Mouse (Mus musculus) kidney, postnatal 0 days (tissue): ENCODE data around the gene Atp2a3. TPM values are rescaled to one million over a fixed set of nuclear protein-coding genes. Genes with fewer than 3 reads are reported as not detected.
A peak's percentile ranks its signal among the peaks of the same experiment; 100 is the strongest.

Source experiments
- ATAC-seq: fragments of 200-750 bp; cut with Nextera tagmentation; replicated peaks from 2 replicates; pipeline ENCODE4 v1.8.0; 2017; ENCODE audit warnings: low read depth, moderate number of reproducible peaks, moderate TSS enrichment, moderate library complexity; ENCODE audit not compliant: low FRiP score
- DNase-seq: peaks from one replicate; pipeline ENCODE4 v3.0.0-alpha.2; 2016; ENCODE audit warnings: low spot score
- H3K27ac ChIP-seq: fragments of 300-500 bp; sonication (generic); 2 replicates; pipeline ENCODE4 v1.5.1; 2014; ENCODE audit warnings: mild to moderate bottlenecking
- H3K27me3 ChIP-seq: fragments of 300-500 bp; sonication (generic); 2 replicates; pipeline ENCODE4 v1.6.1; 2014; ENCODE audit warnings: low read length, mixed read lengths; ENCODE audit not compliant: insufficient read depth
- H3K36me3 ChIP-seq: fragments of 300-500 bp; sonication (generic); 2 replicates; pipeline ENCODE4 v1.6.1; 2014; ENCODE audit warnings: low read length, mixed read lengths; ENCODE audit not compliant: insufficient read depth
- H3K4me1 ChIP-seq: fragments of 300-500 bp; sonication (generic); replicated peaks from 2 replicates; pipeline ENCODE4 v1.6.1; 2014; ENCODE audit warnings: antibody characterized with exemption, low read length, mixed read lengths; ENCODE audit not compliant: insufficient read depth
- H3K4me2 ChIP-seq: fragments of 300-500 bp; sonication (generic); 2 replicates; pipeline ENCODE4 v1.6.1; 2014; ENCODE audit warnings: mild to moderate bottlenecking, low read length, moderate library complexity, mixed read lengths
- H3K4me3 ChIP-seq: fragments of 300-500 bp; sonication (generic); replicated peaks from 2 replicates; pipeline ENCODE4 v1.5.1; 2014; ENCODE audit warnings: low read depth, low read length
- H3K9ac ChIP-seq: fragments of 300-500 bp; sonication (generic); 2 replicates; pipeline ENCODE4 v1.6.1; 2014; ENCODE audit warnings: low read depth, low read length
- H3K9me3 ChIP-seq: fragments of 300-500 bp; sonication (generic); replicated peaks from 2 replicates; pipeline ENCODE4 v1.6.1; 2016; ENCODE audit warnings: low read length, inconsistent platforms, mixed read lengths
- CTCF ChIP-seq: IDR thresholded peaks from 2 replicates; pipeline ENCODE4 v1.5.1; 2016; ENCODE audit warnings: antibody characterized with exemption, low read depth, mild to moderate bottlenecking, moderate library complexity
- WGBS: fragments of 180-500 bp; shearing (Covaris S2); extraction: QIAGEN DNeasy Blood & Tissue Kit; methylation state at CpG from one replicate; pipeline ENCODE4 v1.1.7; 2014; 5-methylcytosine and 5-hydroxymethylcytosine counted together
- polyA plus RNA-seq: library from polyadenylated mRNA; unstranded; fragments of >200 nt; fragmentation: Nextera tagmentation; extraction: Ambion mirVana; gene quantifications from 2 replicates; pipeline ENCODE4 v1.2.1, GENCODE M21; 2015

Atp2a3 gene
- polyA plus RNA-seq, 1 experiment from 2014 or later: 9.9 TPM

DNA sequence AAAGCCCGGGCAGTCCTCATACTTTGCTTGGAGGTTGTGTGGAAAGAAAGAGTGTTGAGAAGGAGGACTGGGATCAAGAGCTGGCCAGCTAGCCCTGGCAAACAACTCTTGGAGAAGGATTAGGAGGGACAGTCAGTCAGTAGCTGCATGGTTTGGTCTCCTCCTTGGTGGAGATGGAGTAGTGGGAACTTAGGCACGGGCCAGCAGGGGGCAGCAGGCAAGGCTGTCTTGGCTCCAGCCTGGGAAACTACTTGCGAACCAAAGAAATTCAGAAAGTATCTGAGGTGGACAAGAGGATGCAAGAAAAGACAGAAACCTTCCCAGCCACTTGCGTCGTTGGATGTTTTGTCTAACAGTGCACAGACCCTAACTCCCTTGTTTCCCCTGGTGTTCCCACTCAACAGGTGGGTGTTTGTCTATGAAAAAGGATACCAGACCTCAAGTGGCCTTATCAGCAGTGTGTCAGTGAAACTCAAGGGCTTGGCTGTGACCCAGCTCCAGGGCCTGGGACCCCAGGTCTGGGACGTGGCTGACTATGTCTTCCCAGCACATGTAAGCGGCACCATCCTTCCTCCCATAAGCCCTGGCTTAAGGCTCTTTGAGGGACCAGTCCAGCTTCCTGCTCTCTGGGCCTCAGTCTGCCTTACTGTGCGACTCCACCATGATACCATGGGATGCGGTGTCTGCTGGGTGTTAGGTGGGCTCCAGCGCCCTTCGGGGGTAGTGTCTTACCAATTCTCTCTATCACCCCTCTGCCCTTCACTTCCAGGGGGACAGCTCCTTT is 46.9 kb downstream of the Atp2a3 start:
- H3K4me1 ChIP-seq: no peaks in the 10 kb centered on the region
- no peak overlapping the region for H3K4me2 ChIP-seq
- H3K4me3 ChIP-seq: no peak overlapping the region
- H3K27me3 ChIP-seq: no peaks in the 10 kb centered on the region
- H3K9me3 ChIP-seq: no peaks in the 10 kb centered on the region
- 57% methylated on average over 11 of the region's 11 CpGs for WGBS
- TF ChIP-seq CTCF: peak; percentile 89
- peak; percentile 84 for DNase-seq
- H3K27ac ChIP-seq: no peak overlapping the region
- H3K36me3 ChIP-seq: no peaks in the 10 kb centered on the region
- H3K9ac ChIP-seq: no peak overlapping the region
- ATAC-seq: no peak

DNA sequence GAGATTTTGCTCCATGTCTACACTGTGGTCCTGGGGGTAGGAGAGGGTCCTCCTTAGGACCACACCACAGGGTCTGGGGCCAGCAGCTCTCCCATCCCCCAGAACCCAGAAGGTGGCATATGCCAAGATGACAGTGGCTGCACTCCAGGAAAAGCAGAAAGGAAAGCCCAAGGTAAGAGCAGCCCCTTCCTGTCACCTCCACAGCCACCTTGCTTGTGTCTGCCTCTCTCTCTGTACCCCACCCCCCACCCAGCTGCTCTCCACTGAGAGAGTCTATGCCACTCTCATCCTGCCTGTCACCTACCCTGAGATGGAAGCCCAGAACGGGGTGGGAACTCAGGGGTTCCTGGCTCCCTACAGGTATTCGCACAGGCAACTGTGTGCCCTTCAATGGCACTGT is 47.9 kb downstream of the Atp2a3 start:
- Histone ChIP-seq H3K27me3 (no peaks in the 10 kb centered on the region), H3K4me1 (no peaks in the 10 kb centered on the region), H3K9ac (no peak overlapping the region), H3K4me2 (no peak overlapping the region), H3K36me3 (no peaks in the 10 kb centered on the region), H3K4me3 (no peak overlapping the region), H3K27ac (no peak overlapping the region), H3K9me3 (no peaks in the 10 kb centered on the region)
- ATAC-seq (no peak), DNase-seq (no peak)
- no peak for TF ChIP-seq CTCF
- 63% methylated on average over 2 of the region's 2 CpGs for WGBS

DNA sequence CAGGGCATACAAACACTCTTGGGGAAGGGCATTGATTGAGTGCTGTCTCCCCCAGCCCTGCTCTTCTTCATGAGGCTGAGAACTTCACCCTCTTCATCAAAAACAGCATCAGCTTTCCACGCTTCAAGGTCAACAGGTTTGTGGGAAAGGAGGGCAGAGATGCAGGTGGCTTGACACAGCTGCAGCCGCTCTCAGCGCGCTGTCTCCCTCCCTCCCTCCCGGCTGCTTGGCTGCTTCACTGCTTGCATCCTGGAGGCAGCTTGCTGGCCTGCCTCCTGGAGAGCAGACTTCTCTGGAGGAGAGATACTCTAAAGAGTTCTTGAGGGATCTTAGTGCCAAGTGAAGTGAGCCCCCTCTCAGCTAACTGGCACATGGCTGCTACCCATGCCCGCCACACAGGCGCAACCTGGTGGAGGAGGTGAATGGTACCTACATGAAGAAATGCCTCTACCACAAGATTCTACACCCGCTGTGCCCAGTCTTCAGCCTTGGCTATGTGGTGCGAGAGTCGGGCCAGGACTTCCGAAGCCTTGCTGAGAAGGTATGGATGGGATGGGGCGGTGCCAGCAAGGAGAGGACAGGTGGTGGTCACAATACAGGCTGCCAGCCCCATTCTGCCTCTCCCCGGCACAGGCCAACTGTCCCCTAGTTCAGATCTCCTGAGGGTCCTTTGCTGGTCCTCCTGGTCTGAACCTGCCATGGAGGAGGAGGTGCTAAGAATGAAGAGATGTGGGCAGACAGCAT is 48.7 kb downstream of the Atp2a3 start:
- H3K4me3 ChIP-seq: no peak overlapping the region
- no peak overlapping the region for H3K9ac ChIP-seq
- no peak for ATAC-seq
- H3K4me1 ChIP-seq: no peaks in the 10 kb centered on the region
- no peaks in the 10 kb centered on the region for H3K27me3 ChIP-seq
- no peak for DNase-seq
- no peak overlapping the region for H3K4me2 ChIP-seq
- 62% methylated on average over 13 of the region's 13 CpGs for WGBS
- H3K9me3 ChIP-seq: no peaks in the 10 kb centered on the region
- H3K36me3 ChIP-seq: no peaks in the 10 kb centered on the region
- no peak for TF ChIP-seq CTCF
- H3K27ac ChIP-seq: no peak overlapping the region

DNA sequence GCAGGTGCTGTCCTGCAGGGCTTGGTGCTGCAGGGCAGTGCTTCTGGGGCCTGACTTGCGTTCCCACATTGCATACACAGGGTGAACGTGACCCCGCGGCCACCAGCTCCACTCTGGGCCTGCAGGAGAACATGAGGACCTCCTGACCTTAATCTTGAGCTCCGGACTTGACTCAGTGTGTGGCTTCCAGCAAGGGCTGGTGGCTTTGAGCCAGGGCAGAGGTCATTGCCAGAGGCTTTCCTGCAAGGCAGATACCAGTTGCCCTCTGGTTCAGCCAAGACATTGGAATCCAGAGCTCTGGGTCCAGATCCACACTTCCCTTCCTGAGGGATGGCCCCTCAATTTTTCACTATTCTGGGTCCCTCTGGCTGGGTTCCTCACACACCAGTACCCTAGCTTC is 53.0 kb downstream of the Atp2a3 start:
- no peaks in the 10 kb centered on the region for H3K9me3 ChIP-seq
- H3K4me3 ChIP-seq: no peak overlapping the region
- DNase-seq: no peak
- H3K4me2 ChIP-seq: no peak overlapping the region
- H3K36me3 ChIP-seq: no peaks in the 10 kb centered on the region
- ATAC-seq: no peak
- H3K4me1 ChIP-seq: 0 out of 2 replicates have a peak, but pooled peaks cover 5% of the 10 kb centered on the region
- no peak overlapping the region for H3K9ac ChIP-seq
- no peak overlapping the region for H3K27ac ChIP-seq
- no peak for TF ChIP-seq CTCF
- H3K27me3 ChIP-seq: no peaks in the 10 kb centered on the region; the same call in 1 of the 2 replicates
- 66% methylated on average over 5 of the region's 5 CpGs for WGBS

DNA sequence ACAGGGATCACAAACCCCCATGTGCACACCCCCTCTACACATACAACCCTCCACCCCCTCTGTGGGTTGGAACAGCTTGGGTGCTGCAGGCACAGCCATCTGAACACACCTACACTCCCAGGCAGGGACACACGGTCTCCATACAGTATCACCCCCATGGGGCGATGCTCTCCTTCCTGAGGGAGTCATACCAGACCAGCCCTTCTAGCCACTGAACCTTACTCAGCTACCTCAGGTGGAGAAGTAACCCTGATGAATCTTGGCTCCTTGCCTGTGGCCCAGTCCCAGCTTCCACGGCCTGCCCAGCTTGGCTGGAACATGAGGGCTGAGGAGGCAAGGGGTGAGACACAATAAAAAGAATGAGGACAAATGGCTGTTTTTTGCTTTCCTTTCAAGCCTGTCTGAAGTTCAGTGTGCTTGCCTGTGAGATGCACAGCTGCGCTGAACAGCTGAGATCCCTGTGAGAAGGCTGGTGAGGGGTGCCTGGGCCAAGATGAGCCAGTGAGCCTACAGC is 53.9 kb downstream of the Atp2a3 start:
- no peak for TF ChIP-seq CTCF
- Histone ChIP-seq H3K36me3 (no peaks in the 10 kb centered on the region), H3K4me1 (peaks cover 13% of the 10 kb centered on the region; the same call in 1 of the 2 replicates), H3K27me3 (no peaks in the 10 kb centered on the region; the same call in 1 of the 2 replicates), H3K9ac (no peak overlapping the region), H3K27ac (no peak overlapping the region), H3K9me3 (no peaks in the 10 kb centered on the region), H3K4me3 (no peak overlapping the region), H3K4me2 (no peak overlapping the region)
- ATAC-seq: no peak
- 76% methylated on average over 4 of the region's 4 CpGs for WGBS
- no peak for DNase-seq

DNA sequence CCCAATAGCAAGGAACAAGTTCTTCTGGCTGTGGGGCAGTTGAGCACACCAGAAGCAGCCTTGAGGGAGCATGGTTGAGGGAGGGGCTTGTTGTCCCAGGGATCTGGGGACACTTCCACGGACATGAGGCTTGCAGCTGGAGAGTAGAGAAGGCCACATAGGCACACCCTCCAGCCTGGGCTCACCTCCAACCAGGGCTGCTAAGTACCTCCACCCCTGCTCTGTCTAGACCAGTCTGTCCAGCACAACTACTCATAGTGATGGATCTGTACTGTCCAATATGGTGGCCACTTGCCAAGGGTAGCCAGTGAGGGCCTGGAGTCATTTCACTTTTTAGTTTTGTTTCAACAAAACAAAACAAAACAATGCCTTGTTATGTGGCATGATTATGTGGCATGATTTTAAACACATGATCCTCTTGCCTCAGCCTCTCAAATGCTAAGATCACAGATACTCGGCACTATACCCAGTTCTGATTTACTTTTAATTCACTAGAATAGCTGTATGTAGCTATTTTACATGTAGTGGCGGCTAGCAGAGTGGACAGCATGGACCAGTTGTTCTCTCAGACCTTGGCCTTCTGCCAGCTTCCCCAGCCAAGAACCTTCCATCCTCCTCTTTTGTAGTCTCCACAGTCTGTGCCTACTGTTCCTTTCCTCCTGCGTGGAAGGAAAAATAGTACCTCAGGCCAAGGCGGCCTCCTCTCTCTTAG is 54.6 kb downstream of the Atp2a3 start:
- no peak for TF ChIP-seq CTCF
- ATAC-seq: no peak
- Histone ChIP-seq H3K4me3 (no peak overlapping the region), H3K9ac (no peak overlapping the region), H3K9me3 (no peaks in the 10 kb centered on the region), H3K4me2 (no peak overlapping the region), H3K27me3 (no peaks in the 10 kb centered on the region; the same call in 1 of the 2 replicates), H3K36me3 (no peaks in the 10 kb centered on the region), H3K4me1 (peaks cover 13% of the 10 kb centered on the region; the same call in 1 of the 2 replicates), H3K27ac (no peak overlapping the region)
- DNase-seq: no peak
- 59% methylated on average over 5 of the region's 5 CpGs for WGBS
